Comparison of ENCODE assay signal across 13 mouse cellular contexts in the genomic region with DNA sequence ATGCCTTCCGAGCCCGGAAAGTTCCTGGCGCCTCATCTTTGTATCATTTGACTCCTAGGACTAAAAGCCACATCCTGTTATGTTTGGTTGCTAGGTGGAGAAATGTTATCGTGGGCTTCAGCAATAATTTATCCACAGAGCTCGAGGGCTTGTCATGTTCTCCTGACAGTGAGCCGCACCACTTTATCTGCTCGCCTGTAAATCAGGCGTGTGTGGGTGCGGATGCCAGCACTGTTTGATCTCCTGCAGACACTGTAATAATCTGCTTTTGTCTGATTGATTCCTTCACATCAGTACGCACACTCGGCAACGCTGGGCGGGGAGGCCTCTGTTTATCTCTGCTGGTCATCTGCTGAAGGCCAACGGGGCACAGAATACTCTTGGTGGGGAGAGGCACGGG.
A peak's percentile ranks its signal among the peaks of the same experiment; 100 is the strongest.
DNase-seq lines count a peak whose midpoint lies in the region; ATAC-seq and TF ChIP-seq lines count a peak whose summit lies in the region.
"Had no signal": no experiment of that assay in that cellular context is flagged by ENCODE, and none has a peak within 500 bp of the region (broad histone marks: within the 10 kb centered on the region; RNA-seq: fewer than 3 reads in every experiment).

No protein-coding gene starts in this region.

- no peak for TF ChIP-seq CTCF in layer of hippocampus, adult 2 months (conservative IDR thresholded peaks at IDR 0.05)

- DNase-seq in heart, postnatal 10 days, result no peak
- DNase-seq in liver, result peak; percentile 10
- DNase-seq in embryo, embryonic 11.5 days (ENCODE audit: low read depth, low spot score), result peak; percentile 32
- DNase-seq in layer of hippocampus, adult 2 months (ENCODE audit: low spot score in 2 of 2), result no peak
- DNase-seq: B cell, adult 2 months; heart, adult 11 months; right cerebral cortex, postnatal 14 days had no signal

- ATAC-seq in heart, embryonic 11.5 days (replicated peaks; ENCODE audit: insufficient number of reproducible peaks, low FRiP score, low TSS enrichment), result no peak
- no peak for ATAC-seq in liver, embryonic 12.5 days
- 0 out of 2 replicates have a peak, but pooled peaks have one; percentile 42 for ATAC-seq in midbrain, embryonic 15.5 days (replicated peaks)
- no peak for ATAC-seq in activated CD4-positive, CD25-positive, alpha-beta regulatory T cell, adult 4 months
- ATAC-seq: forebrain, embryonic 13.5 days had no signal

- H3K27ac ChIP-seq in heart, embryonic 11.5 days (ENCODE audit: low read depth, low read length), result no peak overlapping the region
- H3K27ac ChIP-seq in liver, embryonic 12.5 days, result no peak overlapping the region
- peak overlapping the region; percentile 57 for H3K27ac ChIP-seq in midbrain, embryonic 15.5 days
- no peak overlapping the region for H3K27ac ChIP-seq in layer of hippocampus, adult 2 months
- H3K27ac ChIP-seq: forebrain, embryonic 13.5 days had no signal

- 32% methylated on average over 15 of the region's 15 CpGs for WGBS in heart, embryonic 11.5 days (ENCODE audit: insufficient replicate concordance)
- WGBS in liver, embryonic 12.5 days (ENCODE audit: insufficient replicate concordance), result 39% methylated on average over 15 of the region's 15 CpGs
- WGBS in midbrain, embryonic 15.5 days, result 34% methylated on average over 15 of the region's 15 CpGs

- no peak overlapping the region for H3K9ac ChIP-seq in heart, embryonic 11.5 days (ENCODE audit: low read depth, low read length)
- no peak overlapping the region for H3K9ac ChIP-seq in liver, embryonic 12.5 days
- no peak overlapping the region for H3K9ac ChIP-seq in midbrain, embryonic 15.5 days
- H3K9ac ChIP-seq: forebrain, embryonic 13.5 days had no signal

- H3K27me3 ChIP-seq in heart, embryonic 11.5 days (ENCODE audit: control insufficient read depth, insufficient read depth, low read length), result no peaks in the 10 kb centered on the region
- H3K27me3 ChIP-seq in liver, embryonic 12.5 days (replicated peaks), result no peaks in the 10 kb centered on the region
- H3K27me3 ChIP-seq in midbrain, embryonic 15.5 days (replicated peaks), result no peaks in the 10 kb centered on the region
- H3K27me3 ChIP-seq: forebrain, embryonic 13.5 days had no signal

- H3K36me3 ChIP-seq in heart, embryonic 11.5 days (ENCODE audit: control insufficient read depth, insufficient read depth, low read length), result no peaks in the 10 kb centered on the region
- H3K36me3 ChIP-seq in liver, embryonic 12.5 days, result no peaks in the 10 kb centered on the region
- no peaks in the 10 kb centered on the region for H3K36me3 ChIP-seq in midbrain, embryonic 15.5 days (replicated peaks)
- H3K36me3 ChIP-seq: embryonic facial prominence, embryonic 10.5 days had no signal

- 0 out of 2 replicates have a peak overlapping the region, but pooled peaks have one; percentile 20 for H3K4me2 ChIP-seq in heart, embryonic 11.5 days
- H3K4me2 ChIP-seq in liver, embryonic 12.5 days, result no peak overlapping the region
- H3K4me2 ChIP-seq in midbrain, embryonic 15.5 days, result peak overlapping the region; percentile 14; the same call in 1 of the 2 replicates
- H3K4me2 ChIP-seq: forebrain, embryonic 13.5 days had no signal

- 0 out of 2 replicates have a peak, but pooled peaks cover 4% of the 10 kb centered on the region for H3K4me1 ChIP-seq in heart, embryonic 11.5 days (ENCODE audit: control insufficient read depth, insufficient read depth, low read length)
- no peaks in the 10 kb centered on the region for H3K4me1 ChIP-seq in liver, embryonic 12.5 days
- H3K4me1 ChIP-seq in midbrain, embryonic 15.5 days, result peaks cover 22% of the 10 kb centered on the region

- intact Hi-C loops in heart, postnatal 10 days (cut with DNase I), result no loop called here

- no peaks in the 10 kb centered on the region for H3K9me3 ChIP-seq in heart, embryonic 11.5 days (replicated peaks; ENCODE audit: control insufficient read depth, low read length)
- H3K9me3 ChIP-seq in liver, embryonic 12.5 days (replicated peaks), result peaks cover 7% of the 10 kb centered on the region
- no peaks in the 10 kb centered on the region for H3K9me3 ChIP-seq in midbrain, embryonic 15.5 days
- H3K9me3 ChIP-seq: forebrain, embryonic 13.5 days had no signal

- no peak overlapping the region for H3K4me3 ChIP-seq in heart, embryonic 11.5 days (ENCODE audit: low read depth, low read length)
- no peak overlapping the region for H3K4me3 ChIP-seq in liver, embryonic 12.5 days
- no peak overlapping the region for H3K4me3 ChIP-seq in midbrain, embryonic 15.5 days
- H3K4me3 ChIP-seq in layer of hippocampus, adult 2 months, result no peak overlapping the region
- H3K4me3 ChIP-seq: embryonic facial prominence, embryonic 10.5 days; forebrain, embryonic 13.5 days had no signal

Comparison
In these comparisons a context has a peak if more than half of its experiments do, and no peak if none do; other contexts are left out.
1. DNase-seq: peak in liver (single experiment) and embryo, embryonic 11.5 days (single experiment); none in heart, postnatal 10 days (0 of 2) and layer of hippocampus, adult 2 months (0 of 2).